Mouse (Mus musculus): ENCODE data around the gene Ccdc157. TPM values are rescaled to one million over a fixed set of nuclear protein-coding genes. Genes with fewer than 3 reads are reported as not detected.
"Not testable (repeated sequence)": the region's sequence is repeated elsewhere in the genome, so short reads cannot be mapped to it uniquely, and the experiment has no call there.

The Ccdc157 gene
- polyA plus RNA-seq, 2 experiments = 0.32 to 0.97 TPM

DNA sequence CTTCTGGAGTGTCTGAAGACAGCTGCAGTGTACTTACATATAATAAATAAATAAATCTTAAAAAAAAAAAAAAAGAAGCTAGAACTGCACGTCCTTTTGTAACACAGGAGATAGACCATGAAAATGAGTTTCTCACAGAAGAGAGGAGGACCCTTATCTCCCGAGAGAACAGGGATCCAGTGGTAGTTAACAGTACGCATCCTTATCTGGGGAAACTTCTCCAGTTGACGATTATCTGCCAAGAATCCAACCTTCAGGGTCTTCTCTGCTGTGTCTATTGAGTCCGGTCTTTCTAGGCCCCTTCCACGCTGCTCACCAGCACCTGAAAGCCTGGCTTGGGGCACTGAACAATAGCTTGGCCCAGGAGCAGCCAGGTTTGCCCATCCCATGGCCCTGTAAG lies 46.1 kb downstream of the Ccdc157 start:
- peaks cover 18% of the 10 kb centered on the region for H3K27me3 ChIP-seq (ENCODE audit: control insufficient read depth, insufficient read depth, low read length)
- no peak overlapping the region for H3K4me2 ChIP-seq (ENCODE audit: low read depth)
- WGBS (ENCODE audit: insufficient replicate concordance) = 26% methylated on average over 6 of the region's 6 CpGs
- H3K9me3 ChIP-seq (ENCODE audit: control insufficient read depth, low read length) = no peaks in the 10 kb centered on the region
- H3K27ac ChIP-seq = no peak overlapping the region
- no peaks in the 10 kb centered on the region for H3K36me3 ChIP-seq (replicated peaks; ENCODE audit: control insufficient read depth, insufficient read depth, low read depth)
- TF ChIP-seq CTCF (IDR thresholded peaks at IDR 0.05; ENCODE audit: low read depth) (no peak), EP300 (IDR thresholded peaks at IDR 0.05; ENCODE audit: low read depth) (no peak)
- H3K9ac ChIP-seq (replicated peaks) = no peak overlapping the region
- ATAC-seq (ENCODE audit: insufficient read depth) (no peak), DNase-seq (ENCODE audit: low read depth in 3 of 3, low spot score in 3 of 3) (no peak)
- H3K4me1 ChIP-seq (replicated peaks; ENCODE audit: control insufficient read depth in 2 of 2, insufficient read depth in 2 of 2, low read length in 1 of 2) = peaks cover 12 to 21% of the 10 kb centered on the region in 2 experiments
- H3K4me3 ChIP-seq (ENCODE audit: insufficient read depth in 1 of 2, low read depth in 2 of 2, low read length in 2 of 2) = no peak overlapping the region

- H3K9me3 ChIP-seq (ENCODE audit: control insufficient read depth, low read length) = no peaks in the 10 kb centered on the region
- H3K4me1 ChIP-seq (replicated peaks; ENCODE audit: control insufficient read depth in 2 of 2, insufficient read depth in 2 of 2, low read length in 1 of 2) = peaks cover 12 to 19% of the 10 kb centered on the region in 2 experiments
- TF ChIP-seq EP300 (IDR thresholded peaks at IDR 0.05; ENCODE audit: low read depth) (no peak), CTCF (IDR thresholded peaks at IDR 0.05; ENCODE audit: low read depth) (no peak)
- no peaks in the 10 kb centered on the region for H3K36me3 ChIP-seq (replicated peaks; ENCODE audit: control insufficient read depth, insufficient read depth, low read depth)
- H3K27me3 ChIP-seq (ENCODE audit: control insufficient read depth, insufficient read depth, low read length) = peaks cover 14% of the 10 kb centered on the region
- WGBS (ENCODE audit: insufficient replicate concordance) = 60% methylated on average over 4 of the region's 4 CpGs
- DNase-seq (ENCODE audit: low read depth in 3 of 3, low spot score in 3 of 3) = no peak
- no peak overlapping the region for H3K4me3 ChIP-seq (ENCODE audit: insufficient read depth in 1 of 2, low read depth in 2 of 2, low read length in 2 of 2)
- no peak overlapping the region for H3K27ac ChIP-seq
- H3K9ac ChIP-seq (replicated peaks) = no peak overlapping the region
- no peak overlapping the region for H3K4me2 ChIP-seq (ENCODE audit: low read depth)
- no peak for ATAC-seq (ENCODE audit: insufficient read depth)
These were observed 46.6 kb downstream of the Ccdc157 start for GRCm38 (mm10) chr11:4113496-4113895.

GRCm38 (mm10) chr11:4112861-4113260 lies 47.2 kb downstream of the Ccdc157 start:
- no peak overlapping the region for H3K9ac ChIP-seq (replicated peaks)
- ATAC-seq (ENCODE audit: insufficient read depth) (no peak), DNase-seq (ENCODE audit: low read depth in 3 of 3, low spot score in 3 of 3) (no peak)
- TF ChIP-seq CTCF (IDR thresholded peaks at IDR 0.05; ENCODE audit: low read depth) (no peak), EP300 (IDR thresholded peaks at IDR 0.05; ENCODE audit: low read depth) (no peak)
- no peak overlapping the region for H3K4me3 ChIP-seq (ENCODE audit: insufficient read depth in 1 of 2, low read depth in 2 of 2, low read length in 2 of 2)
- H3K27me3 ChIP-seq (ENCODE audit: control insufficient read depth, insufficient read depth, low read length) = peaks cover 8% of the 10 kb centered on the region
- H3K4me1 ChIP-seq (replicated peaks; ENCODE audit: control insufficient read depth in 2 of 2, insufficient read depth in 2 of 2, low read length in 1 of 2) = peaks cover 12 to 19% of the 10 kb centered on the region in 2 experiments
- no peaks in the 10 kb centered on the region for H3K9me3 ChIP-seq (ENCODE audit: control insufficient read depth, low read length)
- no peak overlapping the region for H3K27ac ChIP-seq
- no peak overlapping the region for H3K4me2 ChIP-seq (ENCODE audit: low read depth)
- H3K36me3 ChIP-seq (replicated peaks; ENCODE audit: control insufficient read depth, insufficient read depth, low read depth) = no peaks in the 10 kb centered on the region
- WGBS (ENCODE audit: insufficient replicate concordance) = 69% methylated on average over 6 of the region's 6 CpGs

DNA sequence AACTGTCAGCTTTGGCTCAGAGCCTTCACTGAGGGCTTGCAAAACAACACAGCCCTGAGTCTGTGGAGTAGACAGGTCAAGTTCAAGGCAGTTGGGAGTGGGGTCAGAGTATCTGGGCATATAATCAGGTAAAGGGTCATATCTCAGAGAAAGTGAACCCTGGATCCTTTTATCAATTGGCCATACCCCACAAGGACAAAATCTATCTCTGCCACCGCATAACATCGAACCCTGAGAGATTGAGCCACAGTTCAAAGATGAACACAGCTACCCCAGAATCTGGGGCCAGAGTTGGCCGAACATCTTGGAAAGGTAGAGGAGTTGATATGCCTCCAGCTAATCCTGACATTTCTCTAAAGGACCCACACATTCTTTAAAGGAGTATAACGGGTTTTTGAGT lies 48.1 kb downstream of the Ccdc157 start:
- no peak for TF ChIP-seq CTCF (IDR thresholded peaks at IDR 0.05; ENCODE audit: low read depth)
- TF ChIP-seq EP300 (IDR thresholded peaks at IDR 0.05; ENCODE audit: low read depth) = no peak
- Histone ChIP-seq H3K4me2 (ENCODE audit: low read depth) (no peak overlapping the region), H3K36me3 (replicated peaks; ENCODE audit: control insufficient read depth, insufficient read depth, low read depth) (no peaks in the 10 kb centered on the region), H3K27me3 (ENCODE audit: control insufficient read depth, insufficient read depth, low read length) (no peaks in the 10 kb centered on the region), H3K9me3 (ENCODE audit: control insufficient read depth, low read length) (no peaks in the 10 kb centered on the region), H3K4me3 (ENCODE audit: insufficient read depth in 1 of 2, low read depth in 2 of 2, low read length in 2 of 2) (no peak overlapping the region), H3K4me1 (replicated peaks; ENCODE audit: control insufficient read depth in 2 of 2, insufficient read depth in 2 of 2, low read length in 1 of 2) (peaks cover 6 to 11% of the 10 kb centered on the region in 2 experiments), H3K27ac (no peak overlapping the region), H3K9ac (replicated peaks) (no peak overlapping the region)
- ATAC-seq (ENCODE audit: insufficient read depth) = no peak
- 65% methylated on average over 4 of the region's 4 CpGs for WGBS (ENCODE audit: insufficient replicate concordance)
- no peak for DNase-seq (ENCODE audit: low read depth in 3 of 3, low spot score in 3 of 3)

GRCm38 (mm10) chr11:4108691-4109090 lies 51.4 kb downstream of the Ccdc157 start:
- Histone ChIP-seq H3K36me3 (replicated peaks; ENCODE audit: control insufficient read depth, insufficient read depth, low read depth) (no peaks in the 10 kb centered on the region), H3K27ac (no peak overlapping the region), H3K4me2 (ENCODE audit: low read depth) (no peak overlapping the region), H3K4me1 (replicated peaks; ENCODE audit: control insufficient read depth in 2 of 2, insufficient read depth in 2 of 2, low read length in 1 of 2) (no peaks in the 10 kb centered on the region), H3K9ac (replicated peaks) (no peak overlapping the region), H3K27me3 (ENCODE audit: control insufficient read depth, insufficient read depth, low read length) (no peaks in the 10 kb centered on the region), H3K9me3 (ENCODE audit: control insufficient read depth, low read length) (no peaks in the 10 kb centered on the region), H3K4me3 (ENCODE audit: insufficient read depth in 1 of 2, low read depth in 2 of 2, low read length in 2 of 2) (no peak overlapping the region)
- no peak for DNase-seq (ENCODE audit: low read depth in 3 of 3, low spot score in 3 of 3)
- TF ChIP-seq EP300 (IDR thresholded peaks at IDR 0.05; ENCODE audit: low read depth) (no peak), CTCF (IDR thresholded peaks at IDR 0.05; ENCODE audit: low read depth) (no peak)
- WGBS (ENCODE audit: insufficient replicate concordance) = 62% methylated on average over 7 of the region's 7 CpGs
- ATAC-seq (ENCODE audit: insufficient read depth) = no peak

- not testable (repeated sequence) for H3K27ac ChIP-seq; H3K9ac ChIP-seq (replicated peaks); H3K27me3 ChIP-seq (ENCODE audit: control insufficient read depth, insufficient read depth, low read length); H3K4me1 ChIP-seq (replicated peaks; ENCODE audit: control insufficient read depth in 2 of 2, insufficient read depth in 2 of 2, low read length in 1 of 2); DNase-seq (ENCODE audit: low read depth in 3 of 3, low spot score in 3 of 3); H3K9me3 ChIP-seq (ENCODE audit: control insufficient read depth, low read length); ATAC-seq (ENCODE audit: insufficient read depth); H3K4me2 ChIP-seq (ENCODE audit: low read depth); H3K36me3 ChIP-seq (replicated peaks; ENCODE audit: control insufficient read depth, insufficient read depth, low read depth); H3K4me3 ChIP-seq (ENCODE audit: insufficient read depth in 1 of 2, low read depth in 2 of 2, low read length in 2 of 2)
- WGBS (ENCODE audit: insufficient replicate concordance) = 88% methylated on average over 6 of the region's 6 CpGs
These were observed 52.2 kb downstream of the Ccdc157 start for GRCm38 (mm10) chr11:4107901-4108300.

Data from liver, embryonic 14.5 days (tissue).